Mouse (Mus musculus) c-Kit-negative CD71-positive TER-119-positive erythroid progenitor cells, embryonic 14.5 days (primary cell): ENCODE measurements around the gene Tal1.
A peak's percentile ranks its signal among the peaks of the same experiment; 100 is the strongest.

ENCODE experiments used
- DNase-seq: peaks from one replicate; pipeline ENCODE4 v3.0.0-alpha.2; 2013; ENCODE audit warnings: low read depth, low spot score

Tal1 gene

DNA sequence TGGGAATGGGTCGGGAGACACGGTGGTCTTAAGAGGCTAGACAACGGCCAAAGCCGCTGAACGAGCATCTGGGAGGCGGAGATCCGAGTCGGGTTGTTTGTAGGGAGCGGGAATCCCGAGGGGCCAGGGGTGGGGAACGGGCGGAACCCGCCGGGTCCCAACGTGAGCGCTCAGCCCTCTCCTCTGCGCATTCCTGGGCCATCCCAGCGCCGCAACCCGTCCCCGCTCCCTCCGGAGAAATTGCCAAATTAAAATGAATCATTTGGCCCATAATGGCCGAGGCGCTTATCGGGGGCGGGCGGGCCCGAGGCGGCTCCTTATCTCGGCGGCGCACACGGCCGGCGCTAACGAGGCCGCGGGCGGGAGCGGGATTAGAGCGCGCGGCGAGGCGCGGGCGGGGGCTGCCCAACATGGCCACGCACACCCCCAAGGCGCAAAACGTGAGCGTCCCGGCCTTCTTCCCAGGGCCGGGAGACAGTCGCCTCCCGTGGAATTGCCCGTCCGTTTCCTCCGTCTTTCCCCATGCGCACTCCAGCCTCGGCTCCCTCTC is at the start of gene Tal1:
Tal1 (plus strand) TSS at position 56 of the 550 bp plus-strand sequence.
- peak; percentile 88 for DNase-seq

GRCm38 (mm10) chr4:115014276-115014675 is 42.0 kb upstream of the Tal1 start:
- no peak for DNase-seq

DNA sequence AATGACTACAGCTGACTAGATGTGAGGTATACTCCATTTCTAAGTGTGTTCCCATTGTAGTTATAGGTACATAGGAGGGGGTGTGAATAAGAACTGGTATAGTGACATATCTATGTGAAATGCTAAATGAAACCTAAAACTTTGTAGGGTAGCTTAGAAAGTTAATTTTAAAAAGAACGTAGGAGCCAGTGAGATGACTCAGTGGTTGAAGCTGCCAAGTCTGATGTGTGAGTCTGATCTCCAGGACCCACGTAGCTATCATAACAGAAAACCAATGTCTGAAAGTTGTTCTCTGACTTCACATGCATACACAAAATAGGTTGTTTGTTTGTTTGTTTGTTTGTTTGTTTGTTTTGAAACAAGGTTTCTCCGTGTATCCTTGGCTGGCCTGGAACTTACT is 36.2 kb upstream of the Tal1 start:
- no peak for DNase-seq

DNA sequence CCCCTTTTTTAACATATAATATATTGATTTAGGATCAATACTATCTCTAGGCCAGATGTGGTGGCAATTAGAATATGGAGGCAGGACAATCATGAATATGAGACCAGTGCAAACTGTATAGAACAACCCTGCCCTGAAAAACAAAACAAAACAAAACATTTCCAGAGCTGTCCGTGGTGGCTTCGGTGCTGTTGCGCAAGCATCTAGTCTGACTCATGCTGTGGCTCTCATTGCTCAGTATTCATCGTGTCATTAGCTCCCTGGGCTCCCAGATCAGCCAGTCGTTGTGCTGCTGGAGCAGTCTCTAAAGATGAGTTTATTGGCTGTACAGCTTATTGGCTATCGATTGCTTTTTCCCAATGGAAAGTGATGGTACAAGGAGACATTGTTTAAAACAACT is 21.2 kb upstream of the Tal1 start:
- no peak for DNase-seq

DNA sequence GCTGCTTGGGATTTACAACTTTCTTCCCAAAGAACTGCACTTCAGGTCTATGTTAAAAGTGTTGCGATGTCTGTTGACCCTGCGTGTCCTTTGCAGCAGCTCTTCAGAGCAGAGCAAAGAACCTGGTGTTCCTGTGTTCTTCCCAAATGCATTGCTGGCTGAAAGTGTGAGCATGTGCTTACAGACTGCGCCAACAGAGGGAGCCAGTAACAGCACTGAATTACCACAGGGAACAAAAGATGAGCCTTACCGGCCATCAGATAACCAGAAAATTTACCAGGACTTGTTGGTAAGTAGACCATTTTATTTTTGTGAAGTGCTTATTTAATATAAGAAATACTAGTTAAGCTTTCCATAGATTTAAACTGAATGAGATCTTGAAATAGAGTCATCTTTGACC is 18.0 kb upstream of the Tal1 start:
- no peak for DNase-seq

GRCm38 (mm10) chr4:115045621-115046020 is 10.6 kb upstream of the Tal1 start:
- DNase-seq = no peak

- DNase-seq = peak; percentile 92
Observed at GRCm38 (mm10) chr4:115047750-115048149, 8.5 kb upstream of the Tal1 start.

- peak; percentile 61 for DNase-seq
Observed at GRCm38 (mm10) chr4:115048190-115048589, 8.0 kb upstream of the Tal1 start.

DNA sequence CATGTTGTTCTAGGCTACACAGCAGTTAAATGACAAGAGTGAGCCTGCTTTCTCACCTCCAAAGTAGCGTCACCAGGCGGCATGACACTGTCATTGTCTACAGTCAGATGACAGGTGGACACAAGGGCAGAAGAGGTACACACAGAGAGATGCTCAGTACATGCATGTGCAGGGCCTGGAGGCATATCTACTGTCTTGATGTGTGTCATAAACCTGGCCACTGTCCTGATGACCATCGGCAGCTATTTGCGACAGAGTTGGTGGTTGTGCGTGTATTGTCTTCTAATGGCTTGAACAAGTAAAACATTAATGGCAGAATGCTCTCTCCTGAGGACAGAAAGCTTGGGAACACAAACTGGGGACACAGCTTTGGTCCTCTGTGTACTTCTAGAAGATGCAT is 5.0 kb upstream of the Tal1 start:
- no peak for DNase-seq

DNA sequence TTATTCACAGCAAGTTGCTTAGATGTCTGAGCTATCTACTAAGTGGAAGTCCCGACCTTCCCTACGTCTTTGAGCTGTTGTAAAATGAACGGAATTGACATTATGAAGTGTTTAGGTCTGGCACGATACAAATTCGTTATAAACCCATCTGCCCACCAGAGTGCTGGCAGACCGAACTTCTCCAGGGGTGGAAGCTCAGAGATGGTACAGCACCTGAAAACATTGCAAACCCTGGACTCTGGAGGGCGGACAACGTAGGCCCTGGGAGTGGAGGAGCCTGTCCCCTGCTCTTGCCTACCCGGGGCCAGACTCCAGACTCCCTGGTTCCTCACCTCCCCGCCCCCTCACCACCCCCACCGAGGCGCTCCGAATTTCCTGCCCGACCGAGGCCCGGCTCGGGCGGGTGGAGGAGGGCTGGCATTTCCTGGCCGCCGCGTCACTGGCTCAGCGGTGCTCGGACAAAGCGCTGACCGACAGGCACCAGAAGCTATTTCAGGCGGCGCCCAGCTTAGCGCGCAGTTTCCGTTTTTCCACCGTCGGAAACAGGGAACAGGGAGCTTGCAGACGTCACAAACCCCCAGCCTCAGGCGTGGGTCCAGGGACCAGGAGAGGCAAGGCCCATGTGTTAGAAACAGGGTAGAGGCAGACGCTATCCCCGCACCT is 3.8 kb upstream of the Tal1 start:
- no peak for DNase-seq

- no peak for DNase-seq
Observed at GRCm38 (mm10) chr4:115055044-115055443, 1.2 kb upstream of the Tal1 start.

DNA sequence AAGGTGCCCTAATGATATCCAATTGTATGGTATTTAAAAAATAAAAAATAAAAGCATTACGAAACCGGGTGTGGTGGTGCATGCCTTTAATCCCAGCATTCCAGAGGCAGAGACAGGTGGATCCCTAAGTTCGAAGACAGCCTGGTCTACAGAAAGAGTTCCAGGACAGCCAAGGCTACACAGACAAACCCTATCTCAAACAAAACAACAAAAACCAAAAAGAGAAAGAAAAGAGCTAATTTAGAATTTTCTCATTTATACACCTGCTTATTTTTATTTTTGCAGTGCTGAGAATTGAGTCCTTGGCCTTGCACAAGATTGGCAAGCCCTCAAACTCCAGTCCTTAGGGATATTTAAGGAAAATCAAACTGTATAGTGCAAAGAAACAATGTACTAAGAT is 535 bp upstream of the Tal1 start:
- no peak for DNase-seq

DNA sequence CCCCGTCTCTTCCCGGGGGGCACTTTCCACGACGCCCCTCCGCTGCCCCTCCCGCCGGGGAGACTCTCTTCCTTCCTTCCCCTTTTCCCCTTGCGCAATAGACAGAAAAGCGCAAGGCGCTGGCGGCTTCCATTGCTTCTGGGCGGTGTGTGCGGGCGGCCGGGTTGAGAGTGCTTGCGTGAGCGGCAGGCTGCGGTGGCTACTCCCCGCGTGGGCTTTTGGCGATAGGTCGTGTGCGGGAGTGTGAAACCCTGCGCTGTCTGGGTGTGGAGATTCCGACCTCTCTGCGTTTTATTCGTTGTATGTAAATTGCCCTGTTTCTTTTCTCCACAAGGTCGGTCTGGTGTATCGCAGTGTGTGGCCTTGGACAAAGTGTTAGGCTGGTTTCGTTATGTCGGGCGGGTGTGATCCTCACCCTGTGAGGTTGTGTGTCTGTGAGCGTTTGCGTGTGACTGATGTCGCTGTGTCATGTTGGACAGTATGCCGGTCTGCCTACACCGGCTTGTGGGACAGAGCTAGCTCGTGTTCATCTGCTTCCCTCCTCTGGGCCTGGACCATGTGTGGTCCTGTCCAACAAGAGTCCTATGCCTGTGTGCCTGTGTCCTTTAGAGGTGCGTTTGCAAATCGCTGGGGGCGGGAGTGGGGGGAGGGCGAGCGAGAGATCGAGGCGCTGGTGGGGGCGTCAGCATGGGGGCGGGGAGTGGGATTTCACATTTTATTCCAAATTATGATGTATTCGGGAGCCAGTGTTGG is 871 bp downstream of the Tal1 start:
- DNase-seq = peak; percentile 61

GRCm38 (mm10) chr4:115057674-115058316 is 1.6 kb downstream of the Tal1 start:
- no peak for DNase-seq

GRCm38 (mm10) chr4:115058317-115058761 is 2.1 kb downstream of the Tal1 start:
- no peak for DNase-seq

GRCm38 (mm10) chr4:115058871-115059590 is 2.8 kb downstream of the Tal1 start:
- DNase-seq = peak; percentile 72

GRCm38 (mm10) chr4:115059871-115060270 is 3.6 kb downstream of the Tal1 start:
- no peak for DNase-seq

- DNase-seq = no peak
Observed at GRCm38 (mm10) chr4:115060753-115061152, 4.5 kb downstream of the Tal1 start.

GRCm38 (mm10) chr4:115062540-115062874 is 6.3 kb downstream of the Tal1 start:
- DNase-seq = no peak

- no peak for DNase-seq
Observed at GRCm38 (mm10) chr4:115062875-115063517, 6.8 kb downstream of the Tal1 start.

GRCm38 (mm10) chr4:115063518-115064239 is 7.5 kb downstream of the Tal1 start:
- no peak for DNase-seq
